Mouse (Mus musculus): ENCODE results near the gene Defa34. TPM values are rescaled to one million over a fixed set of nuclear protein-coding genes. Genes with fewer than 3 reads are reported as not detected.
"Not testable (repeated sequence)": the region's sequence is repeated elsewhere in the genome, so short reads cannot be mapped to it uniquely, and the experiment has no call there.

Gene Defa34
- not detected in 2 replicates for total RNA-seq (2017)

GRCm38 (mm10) chr8:21665497-21665896, at the start of gene Defa34:
TSS of gene Defa34 (plus strand) at chr8:21665797.
- not testable (repeated sequence) for ATAC-seq (replicated peaks; ENCODE audit: low read depth, poor library complexity, severe bottlenecking)

DNA sequence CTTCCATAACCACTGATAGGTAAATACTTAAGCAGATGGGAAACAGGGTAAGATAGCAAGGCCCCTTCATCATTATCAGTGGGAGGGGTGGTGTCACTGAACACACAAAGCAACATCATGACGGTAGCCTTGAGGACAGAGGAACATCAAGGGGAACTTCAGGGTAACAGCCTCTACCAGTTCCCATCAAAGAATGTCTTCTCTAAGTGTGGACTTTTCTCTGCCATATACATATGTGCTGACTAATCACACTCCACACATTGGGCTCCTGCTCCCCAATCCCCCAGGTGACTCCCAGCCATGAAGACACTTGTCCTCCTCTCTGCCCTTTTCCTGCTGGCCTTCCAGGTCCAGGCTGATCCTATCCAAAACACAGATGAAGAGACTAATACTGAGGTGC, 47.7 kb upstream of the Defa34 start, which contains the start of gene Defa26:
Defa26 (plus strand) TSS at position 301 of the 400 bp plus-strand sequence.
- ATAC-seq (replicated peaks; ENCODE audit: low read depth, poor library complexity, severe bottlenecking) = not testable (repeated sequence)

GRCm38 (mm10) chr8:21655480-21655879, 10.1 kb upstream of the Defa34 start, which contains the start of gene Defa17:
TSS of gene Defa17 (plus strand) at chr8:21655780.
- not testable (repeated sequence) for ATAC-seq (replicated peaks; ENCODE audit: low read depth, poor library complexity, severe bottlenecking)

GRCm38 (mm10) chr8:21703545-21703944, 37.9 kb downstream of the Defa34 start, which contains the start of gene AY761184:
TSS of gene AY761184 (minus strand) at chr8:21703645.
- not testable (repeated sequence) for ATAC-seq (replicated peaks; ENCODE audit: low read depth, poor library complexity, severe bottlenecking)

Other genes with a start within 250 kb of the Defa34 start
- not detected in 2 replicates for gene Defa36, start 238.4 kb upstream of the Defa34 start, total RNA-seq (2017)
- gene Gm7849, start 209.2 kb upstream of the Defa34 start, total RNA-seq (2017) = not detected in 2 replicates
- not detected in 2 replicates for gene Defa20, start 156.5 kb upstream of the Defa34 start, total RNA-seq (2017)
- not detected in 2 replicates for gene Defa32, start 136.8 kb upstream of the Defa34 start, total RNA-seq (2017)
- gene Defa37, start 100.4 kb upstream of the Defa34 start, total RNA-seq (2017) = not detected in 2 replicates
- not detected in 2 replicates for gene Defa28, start 82.8 kb upstream of the Defa34 start, total RNA-seq (2017)
- gene Gm7861, start 71.3 kb upstream of the Defa34 start, total RNA-seq (2017) = not detected in 2 replicates
- not detected in 2 replicates for gene Defa26, start 47.6 kb upstream of the Defa34 start, total RNA-seq (2017)
- gene Defa17, start 10.0 kb upstream of the Defa34 start, total RNA-seq (2017) = not detected in 2 replicates
- gene AY761184, start 37.8 kb downstream of the Defa34 start, total RNA-seq (2017) = not detected in 2 replicates
- gene Defa24, start 68.7 kb downstream of the Defa34 start, total RNA-seq (2017) = not detected in 2 replicates
- gene Defb50, start 157.7 kb downstream of the Defa34 start, total RNA-seq (2017) = not detected in 2 replicates
- gene Defb2, start 174.1 kb downstream of the Defa34 start, total RNA-seq (2017) = not detected in 2 replicates
- not detected in 2 replicates for gene Defb10, start 193.1 kb downstream of the Defa34 start, total RNA-seq (2017)
- gene Defb9, start 219.6 kb downstream of the Defa34 start, total RNA-seq (2017) = not detected in 2 replicates
- gene Defb11, start 240.6 kb downstream of the Defa34 start, total RNA-seq (2017) = not detected in 2 replicates

Measured in common myeloid progenitor, adult 5-6 weeks (primary cell).